Mouse (Mus musculus) heart, embryonic 12.5 days (tissue): ENCODE measurements around the gene Clcn3. TPM values are rescaled to one million over a fixed set of nuclear protein-coding genes. Genes with fewer than 3 reads are reported as not detected.
A peak's percentile ranks its signal among the peaks of the same experiment; 100 is the strongest.

ENCODE experiments used
- ATAC-seq: fragments of 200-750 bp; cut with Nextera tagmentation; 2 replicates; pipeline ENCODE4 v1.8.0; 2017; ENCODE audit warnings: moderate TSS enrichment, moderate library complexity; ENCODE audit not compliant: insufficient number of reproducible peaks, low FRiP score
- H3K27ac ChIP-seq: fragments of 300-500 bp; sonication (generic); 2 replicates; pipeline ENCODE4 v1.5.1; 2016; ENCODE audit warnings: mild to moderate bottlenecking, moderate library complexity; ENCODE audit not compliant: poor library complexity, severe bottlenecking
- H3K27me3 ChIP-seq: fragments of 300-500 bp; sonication (generic); replicated peaks from 2 replicates; pipeline ENCODE4 v1.6.1; 2016; ENCODE audit warnings: mild to moderate bottlenecking, moderate library complexity
- H3K36me3 ChIP-seq: fragments of 300-500 bp; sonication (generic); 2 replicates; pipeline ENCODE4 v1.6.1; 2016; ENCODE audit warnings: mild to moderate bottlenecking, moderate library complexity
- H3K4me1 ChIP-seq: fragments of 300-500 bp; sonication (generic); replicated peaks from 2 replicates; pipeline ENCODE4 v1.6.1; 2016; ENCODE audit warnings: mild to moderate bottlenecking
- H3K4me2 ChIP-seq: fragments of 300-500 bp; sonication (generic); 2 replicates; pipeline ENCODE4 v1.6.1; 2016; ENCODE audit warnings: mild to moderate bottlenecking, moderate library complexity
- H3K4me3 ChIP-seq: fragments of 300-500 bp; sonication (generic); 2 replicates; pipeline ENCODE4 v1.5.1; 2016; ENCODE audit warnings: mild to moderate bottlenecking
- H3K9ac ChIP-seq: fragments of 300-500 bp; sonication (generic); 2 replicates; pipeline ENCODE4 v1.6.1; 2016; ENCODE audit warnings: mild to moderate bottlenecking, moderate library complexity
- H3K9me3 ChIP-seq: fragments of 300-500 bp; sonication (generic); replicated peaks from 2 replicates; pipeline ENCODE4 v1.6.1; 2016; ENCODE audit warnings: mild to moderate bottlenecking, moderate library complexity
- WGBS: fragments of 180-500 bp; shearing (Covaris S2); methylation state at CpG from one replicate; pipeline ENCODE4 v1.1.7; 2016; 5-methylcytosine and 5-hydroxymethylcytosine counted together
- polyA plus RNA-seq: library from polyadenylated mRNA; unstranded; fragments of >200 nt; fragmentation: Nextera tagmentation; extraction: Ambion mirVana; gene quantifications from 2 replicates; pipeline ENCODE4 v1.2.1, GENCODE M21; 2016

Gene Clcn3
- polyA plus RNA-seq, 1 experiment from 2014 or later, result 30.6 TPM

- H3K4me1 ChIP-seq, result peaks cover 27% of the 10 kb centered on the region
- H3K27me3 ChIP-seq, result no peaks in the 10 kb centered on the region
- ATAC-seq, result peak; percentile 77; the same call in 1 of the 2 replicates
- H3K36me3 ChIP-seq, result no peaks in the 10 kb centered on the region
- no peaks in the 10 kb centered on the region for H3K9me3 ChIP-seq
- no peak overlapping the region for H3K4me3 ChIP-seq
- WGBS, result 65% methylated on average over 2 of the region's 2 CpGs
- no peak overlapping the region for H3K9ac ChIP-seq
- no peak overlapping the region for H3K27ac ChIP-seq
- no peak overlapping the region for H3K4me2 ChIP-seq
Observed at GRCm38 (mm10) chr8:60974837-60975236, 8.3 kb downstream of the Clcn3 start.

- 39% methylated on average over 2 of the region's 2 CpGs for WGBS
Observed at GRCm38 (mm10) chr8:60973448-60973847, 9.7 kb downstream of the Clcn3 start.

GRCm38 (mm10) chr8:60971808-60972207, 11.3 kb downstream of the Clcn3 start:
- WGBS, result 50% methylated on average over 4 of the region's 4 CpGs
- H3K4me3 ChIP-seq, result no peak overlapping the region

More at GRCm38 (mm10) chr8:60973448-60973847, 9.7 kb downstream of the Clcn3 start:
- Histone ChIP-seq H3K4me1 (peaks cover 27% of the 10 kb centered on the region), H3K9me3 (no peaks in the 10 kb centered on the region), H3K4me2 (no peak overlapping the region), H3K27me3 (no peaks in the 10 kb centered on the region), H3K36me3 (no peaks in the 10 kb centered on the region), H3K4me3 (no peak overlapping the region), H3K27ac (no peak overlapping the region), H3K9ac (no peak overlapping the region)
- peak; percentile 58; the same call in 1 of the 2 replicates for ATAC-seq

GRCm38 (mm10) chr8:60969091-60969490, 14.0 kb downstream of the Clcn3 start:
- Histone ChIP-seq H3K4me1 (peaks cover 42% of the 10 kb centered on the region), H3K4me3 (no peak overlapping the region), H3K9me3 (no peaks in the 10 kb centered on the region), H3K27ac (no peak overlapping the region), H3K4me2 (no peak overlapping the region), H3K27me3 (no peaks in the 10 kb centered on the region), H3K36me3 (no peaks in the 10 kb centered on the region), H3K9ac (no peak overlapping the region)
- ATAC-seq, result no peak
- WGBS, result 28% methylated on average over 2 of the region's 2 CpGs

More at GRCm38 (mm10) chr8:60971808-60972207, 11.3 kb downstream of the Clcn3 start:
- H3K27ac ChIP-seq, result no peak overlapping the region
- no peaks in the 10 kb centered on the region for H3K36me3 ChIP-seq
- no peaks in the 10 kb centered on the region for H3K27me3 ChIP-seq
- ATAC-seq, result no peak
- no peak overlapping the region for H3K9ac ChIP-seq
- no peak overlapping the region for H3K4me2 ChIP-seq
- no peaks in the 10 kb centered on the region for H3K9me3 ChIP-seq
- H3K4me1 ChIP-seq, result peaks cover 27% of the 10 kb centered on the region

GRCm38 (mm10) chr8:60965741-60966140, 17.4 kb downstream of the Clcn3 start:
- H3K27ac ChIP-seq, result no peak overlapping the region
- 44% methylated on average over 3 of the region's 3 CpGs for WGBS

GRCm38 (mm10) chr8:60965306-60965705, 17.8 kb downstream of the Clcn3 start:
- no peak overlapping the region for H3K4me2 ChIP-seq
- WGBS, result 35% methylated on average over 6 of the region's 6 CpGs
- ATAC-seq, result no peak
- H3K27ac ChIP-seq, result no peak overlapping the region
- H3K9me3 ChIP-seq, result no peaks in the 10 kb centered on the region
- no peak overlapping the region for H3K9ac ChIP-seq
- H3K4me3 ChIP-seq, result no peak overlapping the region
- peaks cover 31% of the 10 kb centered on the region for H3K4me1 ChIP-seq
- H3K27me3 ChIP-seq, result no peaks in the 10 kb centered on the region
- no peaks in the 10 kb centered on the region for H3K36me3 ChIP-seq

More at GRCm38 (mm10) chr8:60965741-60966140, 17.4 kb downstream of the Clcn3 start:
- Histone ChIP-seq H3K4me1 (peaks cover 31% of the 10 kb centered on the region), H3K9ac (no peak overlapping the region), H3K4me2 (no peak overlapping the region), H3K9me3 (no peaks in the 10 kb centered on the region), H3K27me3 (no peaks in the 10 kb centered on the region), H3K36me3 (no peaks in the 10 kb centered on the region), H3K4me3 (no peak overlapping the region)
- no peak for ATAC-seq

GRCm38 (mm10) chr8:60964518-60964917, 18.6 kb downstream of the Clcn3 start:
- no peaks in the 10 kb centered on the region for H3K9me3 ChIP-seq
- H3K4me1 ChIP-seq, result peaks cover 31% of the 10 kb centered on the region
- H3K27ac ChIP-seq, result no peak overlapping the region
- no peak overlapping the region for H3K4me3 ChIP-seq
- WGBS, result 67% methylated on average over 4 of the region's 4 CpGs
- H3K4me2 ChIP-seq, result no peak overlapping the region
- no peaks in the 10 kb centered on the region for H3K36me3 ChIP-seq
- no peak overlapping the region for H3K9ac ChIP-seq
- no peaks in the 10 kb centered on the region for H3K27me3 ChIP-seq
- ATAC-seq, result no peak

GRCm38 (mm10) chr8:60963931-60964330, 19.2 kb downstream of the Clcn3 start:
- peaks cover 28% of the 10 kb centered on the region for H3K4me1 ChIP-seq
- WGBS, result 42% methylated on average over 2 of the region's 2 CpGs
- no peak overlapping the region for H3K4me2 ChIP-seq
- H3K27me3 ChIP-seq, result no peaks in the 10 kb centered on the region
- no peak for ATAC-seq
- no peaks in the 10 kb centered on the region for H3K36me3 ChIP-seq
- no peak overlapping the region for H3K9ac ChIP-seq
- H3K9me3 ChIP-seq, result no peaks in the 10 kb centered on the region
- no peak overlapping the region for H3K4me3 ChIP-seq
- no peak overlapping the region for H3K27ac ChIP-seq

- Histone ChIP-seq H3K9ac (no peak overlapping the region), H3K4me2 (no peak overlapping the region), H3K4me3 (no peak overlapping the region), H3K9me3 (no peaks in the 10 kb centered on the region), H3K36me3 (no peaks in the 10 kb centered on the region), H3K27ac (no peak overlapping the region), H3K27me3 (no peaks in the 10 kb centered on the region), H3K4me1 (peaks cover 27% of the 10 kb centered on the region)
- no peak for ATAC-seq
- WGBS, result 91% methylated on average over 3 of the region's 3 CpGs
Observed at GRCm38 (mm10) chr8:60962763-60963162, 20.3 kb downstream of the Clcn3 start.

GRCm38 (mm10) chr8:60956847-60957246, 26.3 kb downstream of the Clcn3 start:
- peak overlapping the region; percentile 32; the same call in 1 of the 2 replicates for H3K27ac ChIP-seq
- H3K4me2 ChIP-seq, result no peak overlapping the region
- H3K27me3 ChIP-seq, result no peaks in the 10 kb centered on the region
- H3K4me1 ChIP-seq, result peaks cover 4% of the 10 kb centered on the region
- WGBS, result 67% methylated on average over 7 of the region's 7 CpGs
- peak; percentile 63 for ATAC-seq
- H3K9me3 ChIP-seq, result no peaks in the 10 kb centered on the region
- no peak overlapping the region for H3K4me3 ChIP-seq
- H3K9ac ChIP-seq, result no peak overlapping the region
- no peaks in the 10 kb centered on the region for H3K36me3 ChIP-seq

GRCm38 (mm10) chr8:60954281-60955014, 28.7 kb downstream of the Clcn3 start:
- Histone ChIP-seq H3K4me2 (peak overlapping the region; percentile 78), H3K4me3 (peak overlapping the region; percentile 63), H3K36me3 (no peaks in the 10 kb centered on the region), H3K4me1 (peaks cover 17% of the 10 kb centered on the region), H3K9me3 (no peaks in the 10 kb centered on the region), H3K9ac (peak overlapping the region; percentile 84), H3K27ac (peak overlapping the region; percentile 99), H3K27me3 (no peaks in the 10 kb centered on the region)
- WGBS, result 1% methylated on average over 15 of the region's 15 CpGs
- peak; percentile 96 for ATAC-seq
